8 mouse cellular contexts compared by ENCODE assay signal in the genomic region with DNA sequence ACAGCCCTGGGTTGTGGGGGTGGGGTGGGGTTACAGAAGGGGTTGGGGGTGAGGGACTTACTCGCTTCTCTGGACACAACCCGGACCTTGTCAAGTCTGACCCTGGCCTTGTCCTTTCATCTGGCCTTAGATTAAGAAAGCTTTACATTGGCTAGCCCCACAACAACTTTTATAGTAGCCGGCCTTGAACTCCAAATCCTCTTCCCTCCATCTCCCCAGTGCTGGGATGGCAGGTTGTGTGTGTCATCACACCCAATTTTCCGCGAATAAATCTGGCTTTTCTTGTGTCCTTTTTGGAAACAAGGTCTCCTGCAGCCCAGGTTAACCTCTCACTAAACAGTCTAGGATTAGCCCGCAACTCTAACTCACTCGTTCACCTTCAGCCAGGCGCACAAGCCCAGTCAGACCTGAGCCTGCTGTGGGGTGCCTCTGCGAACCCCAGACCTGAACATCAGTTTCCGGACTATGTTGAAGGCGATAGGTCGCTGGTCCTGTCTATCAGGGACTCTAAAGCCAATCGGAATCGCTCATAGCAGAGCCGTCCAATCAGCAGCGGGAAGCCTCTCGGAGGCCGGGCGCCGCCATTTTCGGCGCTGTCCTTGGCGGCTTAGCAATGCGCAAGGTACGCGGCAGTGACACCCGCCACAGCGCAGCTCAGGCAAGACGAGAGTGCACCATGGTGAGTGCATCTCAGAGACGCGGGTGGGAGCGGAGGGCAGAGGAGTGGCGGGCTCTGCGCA. TPM values are rescaled to one million over a fixed set of nuclear protein-coding genes. Genes with fewer than 3 reads are reported as not detected.
A peak's percentile ranks its signal among the peaks of the same experiment; 100 is the strongest.
DNase-seq lines count a peak whose midpoint lies in the region; ATAC-seq lines count a peak whose summit lies in the region.

A gene (plus strand): TSS at position 557 of the 740 bp plus-strand sequence.

- peaks cover 4% of the 10 kb centered on the region; the same call in 1 of the 2 replicates for H3K36me3 ChIP-seq in hindbrain, embryonic 16.5 days (ENCODE audit: control insufficient read depth, insufficient read depth, low read length)
- no peaks in the 10 kb centered on the region for H3K36me3 ChIP-seq in macrophage (ENCODE audit: inconsistent target)

- peaks cover 3% of the 10 kb centered on the region; the same call in 1 of the 2 replicates for H3K9me3 ChIP-seq in hindbrain, embryonic 16.5 days (ENCODE audit: control insufficient read depth, low read length)

- peak; percentile 100 for ATAC-seq in hindbrain, embryonic 16.5 days

- DNase-seq in WW6 (ENCODE audit: low read depth, low spot score): peak; percentile 99
- DNase-seq in cerebellum, postnatal 4 days (ENCODE audit: low spot score in 2 of 2): peak; percentile 99
- DNase-seq in gastrocnemius, adult 18-20 months (ENCODE audit: low spot score): peak; percentile 98
- DNase-seq in left cerebral cortex, adult 18-20 months (ENCODE audit: low spot score in 2 of 2): peak; percentile 99 to 100
- peak; percentile 98 for DNase-seq in right cerebral cortex, adult 18-20 months
- peak; percentile 98 for DNase-seq in urinary bladder, postnatal 10 days (ENCODE audit: low spot score)

- H3K9ac ChIP-seq in hindbrain, embryonic 16.5 days (ENCODE audit: low read depth, low read length): peak within 1 kb of the TSS; percentile 77

- H3K27ac ChIP-seq in hindbrain, embryonic 16.5 days (ENCODE audit: low read depth, low read length): peak within 1 kb of the TSS; percentile 78
- peak within 1 kb of the TSS; percentile 38 for H3K27ac ChIP-seq in macrophage

- peak within 1 kb of the TSS; percentile 64 for H3K4me2 ChIP-seq in hindbrain, embryonic 16.5 days (ENCODE audit: low read length)

- H3K79me2 ChIP-seq in macrophage (ENCODE audit: inconsistent target): peaks cover 43% of the 10 kb centered on the region; the same call in 1 of the 2 replicates

- H3K4me1 ChIP-seq in hindbrain, embryonic 16.5 days (ENCODE audit: control insufficient read depth, insufficient read depth, low read depth, low read length): peaks cover 10% of the 10 kb centered on the region

- peak within 1 kb of the TSS; percentile 58 for H3K4me3 ChIP-seq in hindbrain, embryonic 16.5 days (ENCODE audit: low read length)
- H3K4me3 ChIP-seq in macrophage (ENCODE audit: inconsistent target): peak within 1 kb of the TSS; percentile 81

- H3K27me3 ChIP-seq in hindbrain, embryonic 16.5 days (replicated peaks; ENCODE audit: control insufficient read depth, insufficient read depth, low read length): no peaks in the 10 kb centered on the region

- 5% methylated on average over 34 of the region's 34 CpGs for WGBS in hindbrain, embryonic 16.5 days
- 4% methylated on average over 33 of the region's 34 CpGs for WGBS in macrophage (ENCODE audit: missing documents)

RNA-seq across cellular contexts. Expression of the gene that starts here (rescaled TPM):
- total RNA-seq in gastrocnemius, adult 18-20 months (2021): 1 to 10 TPM; 2.6 to 4.0 TPM
- polyA plus RNA-seq in hindbrain, embryonic 16.5 days (2015; fragmentation: Nextera tagmentation; extraction: Ambion mirVana): 16.8 and 18.5 TPM in 2 replicates
- 10 to 100 TPM; 15.3 to 15.4 TPM for total RNA-seq in left cerebral cortex, adult 18-20 months (2021)
- total RNA-seq in macrophage (2018; cell fraction: chromatin; rRNA removed): 10 to 100 TPM in 14 of 26 experiments, 1 to 10 TPM in 10, under 1 TPM in 2; 0.61 to 30.6 (median 11.8) TPM
- total RNA-seq in macrophage (2018; cell fraction: cytosol; rRNA removed): 10 to 100 TPM in 6 of 26 experiments, 1 to 10 TPM in 20; 1.7 to 14.3 (median 8.0) TPM
- total RNA-seq in macrophage (2018; cell fraction: nucleus; rRNA removed): 10 to 100 TPM in 9 of 26 experiments, 1 to 10 TPM in 17; 1.4 to 27.2 (median 5.6) TPM
- polyA plus RNA-seq in macrophage (2018): 8.4 to 12.3 TPM (median 9.8 TPM) in 3 replicates

Comparison
In these comparisons a context has a peak if more than half of its experiments do, and no peak if none do; other contexts are left out.
1. Peak in every context shown above with its lines: DNase-seq, ATAC-seq, H3K4me3 ChIP-seq and H3K27ac ChIP-seq.